Mouse (Mus musculus): ENCODE results near the gene Inava. TPM values are rescaled to one million over a fixed set of nuclear protein-coding genes. Genes with fewer than 3 reads are reported as not detected.

Inava gene
- polyA plus RNA-seq, 1 experiment from 2014 or later: 8.3 TPM

GRCm38 (mm10) chr1:136177085-136177484 is 57.0 kb downstream of the Inava start:
- Histone ChIP-seq H3K4me3 (no peak overlapping the region), H3K27me3 (no peaks in the 10 kb centered on the region), H3K9me3 (replicated peaks) (no peaks in the 10 kb centered on the region), H3K9ac (no peak overlapping the region), H3K4me2 (no peak overlapping the region), H3K4me1 (peaks cover 28% of the 10 kb centered on the region), H3K36me3 (ENCODE audit: poor library complexity, severe bottlenecking) (peaks cover 62% of the 10 kb centered on the region), H3K27ac (no peak overlapping the region)
- WGBS: 85% methylated on average over 2 of the region's 2 CpGs
- ATAC-seq: no peak

- Histone ChIP-seq H3K4me3 (no peak overlapping the region), H3K36me3 (ENCODE audit: poor library complexity, severe bottlenecking) (peaks cover 79% of the 10 kb centered on the region), H3K9me3 (replicated peaks) (no peaks in the 10 kb centered on the region), H3K9ac (no peak overlapping the region), H3K27ac (no peak overlapping the region), H3K4me1 (peaks cover 28% of the 10 kb centered on the region), H3K4me2 (no peak overlapping the region), H3K27me3 (no peaks in the 10 kb centered on the region)
- ATAC-seq: no peak
- 38% methylated on average over 6 of the region's 6 CpGs for WGBS
Observed at GRCm38 (mm10) chr1:136175183-136175582, 58.9 kb downstream of the Inava start.

GRCm38 (mm10) chr1:136174101-136174606 is 59.9 kb downstream of the Inava start:
- 13% methylated on average over 13 of the region's 13 CpGs for WGBS
- Histone ChIP-seq H3K4me2 (no peak overlapping the region), H3K4me3 (no peak overlapping the region), H3K4me1 (peaks cover 25% of the 10 kb centered on the region), H3K27me3 (no peaks in the 10 kb centered on the region), H3K27ac (no peak overlapping the region), H3K36me3 (ENCODE audit: poor library complexity, severe bottlenecking) (peaks cover 82% of the 10 kb centered on the region), H3K9me3 (replicated peaks) (no peaks in the 10 kb centered on the region), H3K9ac (no peak overlapping the region)
- ATAC-seq: no peak

GRCm38 (mm10) chr1:136172696-136173095 is 61.4 kb downstream of the Inava start:
- peaks cover 91% of the 10 kb centered on the region for H3K36me3 ChIP-seq (ENCODE audit: poor library complexity, severe bottlenecking)
- H3K27me3 ChIP-seq: no peaks in the 10 kb centered on the region
- no peak for ATAC-seq
- no peak overlapping the region for H3K9ac ChIP-seq
- H3K4me2 ChIP-seq: no peak overlapping the region
- no peak overlapping the region for H3K27ac ChIP-seq
- WGBS: 78% methylated on average over 12 of the region's 12 CpGs
- peaks cover 25% of the 10 kb centered on the region for H3K4me1 ChIP-seq
- no peak overlapping the region for H3K4me3 ChIP-seq
- no peaks in the 10 kb centered on the region for H3K9me3 ChIP-seq (replicated peaks)

- Histone ChIP-seq H3K9ac (no peak overlapping the region), H3K4me1 (peaks cover 34% of the 10 kb centered on the region), H3K4me2 (no peak overlapping the region), H3K9me3 (replicated peaks) (no peaks in the 10 kb centered on the region), H3K4me3 (no peak overlapping the region), H3K27me3 (no peaks in the 10 kb centered on the region), H3K27ac (no peak overlapping the region), H3K36me3 (ENCODE audit: poor library complexity, severe bottlenecking) (peaks cover 91% of the 10 kb centered on the region)
- peak; percentile 67 for ATAC-seq
- 9% methylated on average over 5 of the region's 5 CpGs for WGBS
Observed at GRCm38 (mm10) chr1:136170109-136170508, 64.0 kb downstream of the Inava start.

GRCm38 (mm10) chr1:136167657-136168056 is 66.4 kb downstream of the Inava start:
- Histone ChIP-seq H3K27me3 (no peaks in the 10 kb centered on the region), H3K36me3 (ENCODE audit: poor library complexity, severe bottlenecking) (peaks cover 91% of the 10 kb centered on the region), H3K9ac (no peak overlapping the region), H3K4me2 (no peak overlapping the region), H3K9me3 (replicated peaks) (no peaks in the 10 kb centered on the region), H3K4me3 (no peak overlapping the region), H3K4me1 (peaks cover 16% of the 10 kb centered on the region; the same call in 1 of the 2 replicates), H3K27ac (no peak overlapping the region)
- 71% methylated on average over 8 of the region's 8 CpGs for WGBS
- ATAC-seq: no peak

GRCm38 (mm10) chr1:136165436-136165835 is 68.6 kb downstream of the Inava start:
- 49% methylated on average over 2 of the region's 2 CpGs for WGBS
- H3K4me3 ChIP-seq: no peak overlapping the region
- H3K4me2 ChIP-seq: no peak overlapping the region
- H3K27me3 ChIP-seq: no peaks in the 10 kb centered on the region
- H3K4me1 ChIP-seq: peaks cover 11% of the 10 kb centered on the region; the same call in 1 of the 2 replicates
- no peak overlapping the region for H3K9ac ChIP-seq
- H3K9me3 ChIP-seq (replicated peaks): no peaks in the 10 kb centered on the region
- peak; percentile 42; the same call in 1 of the 2 replicates for ATAC-seq
- peaks cover 93% of the 10 kb centered on the region for H3K36me3 ChIP-seq (ENCODE audit: poor library complexity, severe bottlenecking)
- no peak overlapping the region for H3K27ac ChIP-seq

Other genes starting within 250 kb of the Inava start
- not detected in 2 replicates for gene Igfn1, start 227.9 kb downstream of the Inava start, polyA plus RNA-seq (2015; fragmentation: Nextera tagmentation; extraction: Ambion mirVana)
- gene Tmem9, start 226.1 kb downstream of the Inava start, polyA plus RNA-seq (2015; fragmentation: Nextera tagmentation; extraction: Ambion mirVana): 130 and 149 TPM in 2 replicates
- gene Ascl5, start 183.5 kb downstream of the Inava start, polyA plus RNA-seq (2015; fragmentation: Nextera tagmentation; extraction: Ambion mirVana): not detected in 2 replicates
- 0.31 TPM in 1 of 2 replicates, not detected in the other for gene Cacna1s, start 181.5 kb downstream of the Inava start, polyA plus RNA-seq (2015; fragmentation: Nextera tagmentation; extraction: Ambion mirVana)
- gene Kif21b, start 102.9 kb downstream of the Inava start, polyA plus RNA-seq (2015; fragmentation: Nextera tagmentation; extraction: Ambion mirVana): 43.4 and 45.5 TPM in 2 replicates
- 0.20 TPM in 1 of 2 replicates, not detected in the other for gene Mroh3, start 21.4 kb downstream of the Inava start, polyA plus RNA-seq (2015; fragmentation: Nextera tagmentation; extraction: Ambion mirVana)
- not detected in 2 replicates for gene Gpr25, start 26.6 kb upstream of the Inava start, polyA plus RNA-seq (2015; fragmentation: Nextera tagmentation; extraction: Ambion mirVana)
- gene Camsap2, start 111.8 kb upstream of the Inava start, polyA plus RNA-seq (2015; fragmentation: Nextera tagmentation; extraction: Ambion mirVana): 22.1 and 23.3 TPM in 2 replicates
- gene Ddx59, start 181.0 kb upstream of the Inava start, polyA plus RNA-seq (2015; fragmentation: Nextera tagmentation; extraction: Ambion mirVana): 18.2 and 20.7 TPM in 2 replicates
- gene Kif14, start 232.1 kb upstream of the Inava start, polyA plus RNA-seq (2015; fragmentation: Nextera tagmentation; extraction: Ambion mirVana): 5.6 and 6.0 TPM in 2 replicates